Mouse (Mus musculus) neutrophil, adult 5-6 weeks (primary cell): Measurements from ENCODE around the gene Cep97. TPM values are rescaled to one million over a fixed set of nuclear protein-coding genes. Genes with fewer than 3 reads are reported as not detected.
"Not testable (repeated sequence)": the region's sequence is repeated elsewhere in the genome, so short reads cannot be mapped to it uniquely, and the experiment has no call there.

Experiments
- ATAC-seq: fragments of 151-379, 151-347 bp; 2 replicates; pipeline ENCODE4 v1.8.0; 2017; ENCODE audit warnings: mild to moderate bottlenecking, moderate TSS enrichment; ENCODE audit not compliant: insufficient number of reproducible peaks, poor library complexity, low FRiP score, severe bottlenecking; ENCODE audit errors: extremely low read depth
- total RNA-seq: library from RNA; stranded (forward); fragments of 200-1000 nt; gene quantifications from 2 replicates; pipeline ENCODE4 v1.2.3, GENCODE M21; 2017

Gene Cep97
- total RNA-seq, 1 experiment from 2014 or later: 20.9 TPM

- ATAC-seq: no peak
Observed at GRCm38 (mm10) chr16:55894536-55894892, 40.1 kb downstream of the Cep97 start.

- ATAC-seq: no peak
Observed at GRCm38 (mm10) chr16:55893410-55894107, 41.1 kb downstream of the Cep97 start.

- ATAC-seq: 0 out of 2 replicates have a peak, but pooled peaks have one; percentile 17
Observed at GRCm38 (mm10) chr16:55892484-55892883, 42.2 kb downstream of the Cep97 start.

- ATAC-seq: no peak
Observed at GRCm38 (mm10) chr16:55891346-55891745, 43.3 kb downstream of the Cep97 start.

- ATAC-seq: no peak
Observed at GRCm38 (mm10) chr16:55890346-55891136, 44.1 kb downstream of the Cep97 start.

GRCm38 (mm10) chr16:55889451-55889850, 45.2 kb downstream of the Cep97 start:
- no peak for ATAC-seq

GRCm38 (mm10) chr16:55888584-55888960, 46.1 kb downstream of the Cep97 start:
- ATAC-seq: no peak

GRCm38 (mm10) chr16:55887814-55888583, 46.7 kb downstream of the Cep97 start:
- peak; percentile 76 for ATAC-seq

GRCm38 (mm10) chr16:55884246-55884645, 50.4 kb downstream of the Cep97 start:
- no peak for ATAC-seq

GRCm38 (mm10) chr16:55876025-55876424, 58.6 kb downstream of the Cep97 start:
- ATAC-seq: no peak

GRCm38 (mm10) chr16:55863832-55864231, 70.8 kb downstream of the Cep97 start:
- ATAC-seq: no peak

GRCm38 (mm10) chr16:55863149-55863815, 71.4 kb downstream of the Cep97 start:
- peak; percentile 98 for ATAC-seq

GRCm38 (mm10) chr16:55861104-55861503, 73.6 kb downstream of the Cep97 start:
- no peak for ATAC-seq

GRCm38 (mm10) chr16:55859421-55859820, 75.2 kb downstream of the Cep97 start:
- ATAC-seq: not testable (repeated sequence)

GRCm38 (mm10) chr16:55858465-55858864, 76.2 kb downstream of the Cep97 start:
- ATAC-seq: peak; percentile 84

GRCm38 (mm10) chr16:55852943-55853727, 81.5 kb downstream of the Cep97 start:
- ATAC-seq: peak; percentile 94

GRCm38 (mm10) chr16:55852515-55852914, 82.1 kb downstream of the Cep97 start:
- no peak for ATAC-seq

GRCm38 (mm10) chr16:55850485-55850884, 84.2 kb downstream of the Cep97 start:
- no peak for ATAC-seq
